Mouse (Mus musculus) monocyte, adult 5-6 weeks (primary cell): ENCODE results near the gene Prdm16. TPM values are rescaled to one million over a fixed set of nuclear protein-coding genes. Genes with fewer than 3 reads are reported as not detected.

Experiments
- ATAC-seq: fragments of 153-309, 156-312 bp; replicated peaks from 2 replicates; pipeline ENCODE4 v1.8.0; 2017; ENCODE audit warnings: mild to moderate bottlenecking; ENCODE audit not compliant: low TSS enrichment, insufficient number of reproducible peaks, severe bottlenecking, poor library complexity, low FRiP score
- total RNA-seq: library from RNA; stranded (forward); fragments of 200-1000, 200-491, 200-594 nt; gene quantifications from 3 replicates; pipeline ENCODE4 v1.2.3, GENCODE M21; 2017

Prdm16 gene
- total RNA-seq, 1 experiment from 2014 or later, result 0.19 TPM

GRCm38 (mm10) chr4:154385918-154386317 is 250.8 kb downstream of the Prdm16 start:
- no peak for ATAC-seq

- ATAC-seq, result no peak
These were observed 251.5 kb downstream of the Prdm16 start for GRCm38 (mm10) chr4:154385208-154385607.

GRCm38 (mm10) chr4:154378876-154379275 is 257.8 kb downstream of the Prdm16 start:
- ATAC-seq, result no peak

- ATAC-seq, result no peak
These were observed 260.6 kb downstream of the Prdm16 start for GRCm38 (mm10) chr4:154375939-154376625.

GRCm38 (mm10) chr4:154371542-154372247 is 265.0 kb downstream of the Prdm16 start:
- no peak for ATAC-seq

GRCm38 (mm10) chr4:154370841-154371240 is 265.8 kb downstream of the Prdm16 start:
- no peak for ATAC-seq

GRCm38 (mm10) chr4:154369089-154369488 is 267.6 kb downstream of the Prdm16 start:
- no peak for ATAC-seq

- no peak for ATAC-seq
These were observed 269.8 kb downstream of the Prdm16 start for GRCm38 (mm10) chr4:154366836-154367235.

GRCm38 (mm10) chr4:154364752-154365151 is 271.9 kb downstream of the Prdm16 start:
- no peak for ATAC-seq

- no peak for ATAC-seq
These were observed 275.8 kb downstream of the Prdm16 start for GRCm38 (mm10) chr4:154360850-154361249.

- no peak for ATAC-seq
These were observed 276.2 kb downstream of the Prdm16 start for GRCm38 (mm10) chr4:154360441-154360840.

GRCm38 (mm10) chr4:154359762-154360300 is 276.8 kb downstream of the Prdm16 start:
- ATAC-seq, result no peak

GRCm38 (mm10) chr4:154358816-154359215 is 277.9 kb downstream of the Prdm16 start:
- ATAC-seq, result no peak

GRCm38 (mm10) chr4:154358370-154358769 is 278.3 kb downstream of the Prdm16 start:
- ATAC-seq, result no peak

GRCm38 (mm10) chr4:154355408-154355807 is 281.3 kb downstream of the Prdm16 start:
- ATAC-seq, result no peak

- ATAC-seq, result no peak
These were observed 284.4 kb downstream of the Prdm16 start for GRCm38 (mm10) chr4:154352246-154352645.

GRCm38 (mm10) chr4:154348197-154348786 is 288.4 kb downstream of the Prdm16 start:
- ATAC-seq, result no peak

GRCm38 (mm10) chr4:154346731-154347522 is 289.7 kb downstream of the Prdm16 start:
- no peak for ATAC-seq

GRCm38 (mm10) chr4:154336650-154337049 is 300.0 kb downstream of the Prdm16 start:
- ATAC-seq, result no peak
